Mouse (Mus musculus): ENCODE measurements around the gene Rab30.

DNA sequence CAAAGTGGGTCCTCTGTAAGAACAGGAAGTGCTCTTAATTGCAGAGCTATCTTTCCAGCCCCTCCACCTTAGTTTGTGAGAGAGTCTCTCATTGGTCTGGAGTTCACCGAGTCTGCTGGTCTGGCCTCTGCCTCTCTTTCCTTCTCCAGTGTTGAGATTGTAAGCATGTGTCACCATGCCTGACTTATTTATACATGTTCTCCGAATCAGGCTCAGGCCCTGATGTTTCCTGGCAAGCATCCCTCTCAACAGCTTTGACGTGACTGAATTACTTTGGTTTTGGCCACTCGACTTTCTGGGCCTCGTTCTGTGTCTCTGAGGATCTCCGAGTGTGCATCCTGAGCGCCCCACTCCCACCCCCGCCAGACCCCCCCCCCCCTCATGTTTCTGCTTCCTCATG is 55.4 kb downstream of the Rab30 start:
- TF ChIP-seq EP300 (optimal IDR thresholded peaks at IDR 0.05): no peak
- no peak for TF ChIP-seq CTCF (IDR thresholded peaks at IDR 0.05; ENCODE audit: low read depth)
